Comparison of ENCODE assay signal across 24 mouse cellular contexts in genomic region chr11:115821001-115821400, GRCm38 (mm10). TPM values are rescaled to one million over a fixed set of nuclear protein-coding genes. Genes with fewer than 3 reads are reported as not detected.
A peak's percentile ranks its signal among the peaks of the same experiment; 100 is the strongest.
DNase-seq lines count a peak whose midpoint lies in the region; ATAC-seq and TF ChIP-seq lines count a peak whose summit lies in the region.
"Had no signal": no experiment of that assay in that cellular context is flagged by ENCODE, and none has a peak within 500 bp of the region (broad histone marks: within the 10 kb centered on the region; RNA-seq: fewer than 3 reads in every experiment).

No protein-coding gene starts in this region.

- H3K4me3 ChIP-seq in hindbrain, embryonic 15.5 days, result no peak overlapping the region
- no peak overlapping the region for H3K4me3 ChIP-seq in hindbrain, embryonic 16.5 days (ENCODE audit: low read length)
- H3K4me3 ChIP-seq in kidney, postnatal 0 days (replicated peaks; ENCODE audit: low read depth, low read length), result no peak overlapping the region
- H3K4me3 ChIP-seq in kidney, adult 2 months (ENCODE audit: insufficient read depth, low read depth, low read length), result no peak overlapping the region
- H3K4me3 ChIP-seq: embryonic facial prominence, embryonic 12.5 days; forebrain, embryonic 13.5 days; heart, embryonic 15.5 days had no signal

- H3K4me1 ChIP-seq in hindbrain, embryonic 15.5 days (replicated peaks), result peaks cover 18% of the 10 kb centered on the region
- peaks cover 14% of the 10 kb centered on the region for H3K4me1 ChIP-seq in hindbrain, embryonic 16.5 days (ENCODE audit: control insufficient read depth, insufficient read depth, low read depth, low read length)
- H3K4me1 ChIP-seq in kidney, postnatal 0 days (replicated peaks; ENCODE audit: insufficient read depth, low read length), result peaks cover 4% of the 10 kb centered on the region; the same call in 1 of the 2 replicates
- H3K4me1 ChIP-seq in kidney, adult 2 months (ENCODE audit: control insufficient read depth, insufficient read depth, low read length), result peaks cover 7% of the 10 kb centered on the region; the same call in 1 of the 2 replicates

- TF ChIP-seq CTCF in kidney, postnatal 0 days (IDR thresholded peaks at IDR 0.05; ENCODE audit: low read depth), result no peak
- no peak for TF ChIP-seq CTCF in kidney, adult 2 months (conservative IDR thresholded peaks at IDR 0.05; ENCODE audit: insufficient read depth, insufficient read length, low read depth, low read length)

- H3K9ac ChIP-seq in hindbrain, embryonic 15.5 days, result no peak overlapping the region
- no peak overlapping the region for H3K9ac ChIP-seq in hindbrain, embryonic 16.5 days (ENCODE audit: low read depth, low read length)
- peak overlapping the region; percentile 35; the same call in 1 of the 2 replicates for H3K9ac ChIP-seq in kidney, postnatal 0 days (ENCODE audit: low read depth, low read length)
- H3K9ac ChIP-seq: embryonic facial prominence, embryonic 12.5 days; forebrain, embryonic 13.5 days; forebrain, postnatal 0 days; heart, embryonic 15.5 days had no signal

- no peak overlapping the region for H3K4me2 ChIP-seq in hindbrain, embryonic 15.5 days
- H3K4me2 ChIP-seq in hindbrain, embryonic 16.5 days (ENCODE audit: low read length), result no peak overlapping the region
- no peak overlapping the region for H3K4me2 ChIP-seq in kidney, postnatal 0 days (ENCODE audit: low read length)
- H3K4me2 ChIP-seq: embryonic facial prominence, embryonic 12.5 days; forebrain, embryonic 13.5 days; heart, embryonic 11.5 days; heart, embryonic 15.5 days had no signal

- ATAC-seq in hindbrain, embryonic 15.5 days (ENCODE audit: low FRiP score, low read depth), result 0 out of 2 replicates have a peak, but pooled peaks have one; percentile 9
- no peak for ATAC-seq in hindbrain, embryonic 16.5 days
- no peak for ATAC-seq in kidney, postnatal 0 days (replicated peaks; ENCODE audit: low FRiP score, low read depth)
- ATAC-seq: activated CD4-positive, CD25-positive, alpha-beta regulatory T cell, adult 4 months; forebrain, embryonic 13.5 days; forebrain, postnatal 0 days; hindbrain, postnatal 0 days; Patski had no signal

- H3K36me3 ChIP-seq in hindbrain, embryonic 15.5 days, result peaks cover 38% of the 10 kb centered on the region
- peaks cover 14% of the 10 kb centered on the region for H3K36me3 ChIP-seq in hindbrain, embryonic 16.5 days (ENCODE audit: control insufficient read depth, insufficient read depth, low read length)
- H3K36me3 ChIP-seq in kidney, postnatal 0 days (ENCODE audit: insufficient read depth, low read length), result peaks cover 28% of the 10 kb centered on the region; the same call in 1 of the 2 replicates
- H3K36me3 ChIP-seq in kidney, adult 2 months (ENCODE audit: control insufficient read depth, insufficient read depth, low read length), result no peaks in the 10 kb centered on the region

- 86% methylated on average over 4 of the region's 4 CpGs for WGBS in hindbrain, embryonic 15.5 days
- 85% methylated on average over 4 of the region's 4 CpGs for WGBS in hindbrain, embryonic 16.5 days
- WGBS in kidney, postnatal 0 days, result 65% methylated on average over 4 of the region's 4 CpGs
- WGBS in kidney, adult 2 months, result 65% methylated on average over 4 of the region's 4 CpGs

- TF ChIP-seq POLR2A in kidney, adult 2 months (IDR thresholded peaks at IDR 0.05; ENCODE audit: low read depth, low read length), result no peak

- peaks cover 37% of the 10 kb centered on the region for H3K27me3 ChIP-seq in hindbrain, embryonic 15.5 days
- H3K27me3 ChIP-seq in hindbrain, embryonic 16.5 days (replicated peaks; ENCODE audit: control insufficient read depth, insufficient read depth, low read length), result peaks cover 21% of the 10 kb centered on the region
- H3K27me3 ChIP-seq in kidney, postnatal 0 days (ENCODE audit: insufficient read depth, low read length), result no peaks in the 10 kb centered on the region
- H3K27me3 ChIP-seq in kidney, adult 2 months (replicated peaks; ENCODE audit: control insufficient read depth, insufficient read depth, low read length), result no peaks in the 10 kb centered on the region
- H3K27me3 ChIP-seq: heart, embryonic 15.5 days; Patski had no signal

- no peak overlapping the region for H3K27ac ChIP-seq in hindbrain, embryonic 15.5 days (replicated peaks)
- no peak overlapping the region for H3K27ac ChIP-seq in hindbrain, embryonic 16.5 days (ENCODE audit: low read depth, low read length)
- peak overlapping the region; percentile 57; the same call in 1 of the 2 replicates for H3K27ac ChIP-seq in kidney, postnatal 0 days
- no peak overlapping the region for H3K27ac ChIP-seq in kidney, adult 2 months (ENCODE audit: insufficient read depth, low read depth, low read length)
- H3K27ac ChIP-seq: embryonic facial prominence, embryonic 12.5 days; forebrain, embryonic 13.5 days; heart, embryonic 15.5 days; hindbrain, postnatal 0 days had no signal

- no peak for DNase-seq in kidney, postnatal 0 days (ENCODE audit: low spot score)
- DNase-seq in kidney, adult 2 months, result no peak
- peak; percentile 58 for DNase-seq in brain, adult 2 months (ENCODE audit: low read depth, low spot score)
- no peak for DNase-seq in adrenal gland, postnatal 25 days
- DNase-seq: adrenal gland, postnatal 14 days; cerebellum, adult 8-10 months; cerebellum, postnatal 14 days; embryo, embryonic 11 days; forebrain, postnatal 0 days; gastrocnemius, postnatal 36 days; heart, adult 11 months; heart, postnatal 14 days had no signal

- H3K9me3 ChIP-seq in hindbrain, embryonic 15.5 days, result no peaks in the 10 kb centered on the region
- no peaks in the 10 kb centered on the region for H3K9me3 ChIP-seq in hindbrain, embryonic 16.5 days (ENCODE audit: control insufficient read depth, low read length)
- no peaks in the 10 kb centered on the region for H3K9me3 ChIP-seq in kidney, postnatal 0 days (replicated peaks; ENCODE audit: low read length)
- H3K9me3 ChIP-seq: embryonic facial prominence, embryonic 12.5 days; forebrain, embryonic 13.5 days; heart, embryonic 15.5 days had no signal

RNA-seq across cellular contexts. Expression of gene Llgl2, which starts 2.8 kb away (rescaled TPM):
- 1.3 TPM in 2 replicates for polyA plus RNA-seq in hindbrain, embryonic 15.5 days (2015; fragmentation: Nextera tagmentation; extraction: Ambion mirVana)
- polyA plus RNA-seq in hindbrain, embryonic 16.5 days (2015; fragmentation: Nextera tagmentation; extraction: Ambion mirVana), result 1.3 and 2.1 TPM in 2 replicates
- polyA plus RNA-seq in kidney, postnatal 0 days (2015; fragmentation: Nextera tagmentation; extraction: Ambion mirVana), result 54.5 and 61.2 TPM in 2 replicates
- polyA plus RNA-seq in kidney, adult 2 months (2012; rRNA removed), result 153 and 166 TPM in 2 replicates
- 8.4 and 11.8 TPM in 2 replicates for total RNA-seq in adrenal gland, postnatal 25 days (2021)

RNA-seq across cellular contexts. Expression of gene Tsen54, which starts 6.5 kb away (rescaled TPM):
- 22.3 and 23.6 TPM in 2 replicates for polyA plus RNA-seq in hindbrain, embryonic 15.5 days (2015; fragmentation: Nextera tagmentation; extraction: Ambion mirVana)
- 18.7 and 23.3 TPM in 2 replicates for polyA plus RNA-seq in hindbrain, embryonic 16.5 days (2015; fragmentation: Nextera tagmentation; extraction: Ambion mirVana)
- polyA plus RNA-seq in kidney, postnatal 0 days (2015; fragmentation: Nextera tagmentation; extraction: Ambion mirVana), result 34.7 and 36.2 TPM in 2 replicates
- polyA plus RNA-seq in kidney, adult 2 months (2012; rRNA removed), result 36.4 and 43.4 TPM in 2 replicates
- 20.7 and 27.4 TPM in 2 replicates for total RNA-seq in adrenal gland, postnatal 25 days (2021)

RNA-seq across cellular contexts. Expression of gene Caskin2, which starts 7.6 kb away (rescaled TPM):
- polyA plus RNA-seq in hindbrain, embryonic 15.5 days (2015; fragmentation: Nextera tagmentation; extraction: Ambion mirVana), result 9.9 and 12.2 TPM in 2 replicates
- polyA plus RNA-seq in hindbrain, embryonic 16.5 days (2015; fragmentation: Nextera tagmentation; extraction: Ambion mirVana), result 9.0 and 12.6 TPM in 2 replicates
- 14.2 and 14.4 TPM in 2 replicates for polyA plus RNA-seq in kidney, postnatal 0 days (2015; fragmentation: Nextera tagmentation; extraction: Ambion mirVana)
- 36.9 and 46.7 TPM in 2 replicates for polyA plus RNA-seq in kidney, adult 2 months (2012; rRNA removed)
- total RNA-seq in adrenal gland, postnatal 25 days (2021), result 56.2 and 73.4 TPM in 2 replicates

RNA-seq across cellular contexts. Expression of gene Myo15b, which starts 37.2 kb away (rescaled TPM):
- 0.17 and 0.19 TPM in 2 replicates for polyA plus RNA-seq in hindbrain, embryonic 15.5 days (2015; fragmentation: Nextera tagmentation; extraction: Ambion mirVana)
- polyA plus RNA-seq in hindbrain, embryonic 16.5 days (2015; fragmentation: Nextera tagmentation; extraction: Ambion mirVana), result 0.16 and 0.31 TPM in 2 replicates
- 16.5 and 17.6 TPM in 2 replicates for polyA plus RNA-seq in kidney, postnatal 0 days (2015; fragmentation: Nextera tagmentation; extraction: Ambion mirVana)
- polyA plus RNA-seq in kidney, adult 2 months (2012; rRNA removed), result 104 and 132 TPM in 2 replicates
- total RNA-seq in adrenal gland, postnatal 25 days (2021), result 0.36 TPM in 1 of 2 replicates, not detected in the other
- total RNA-seq: adrenal gland, adult 18-20 months; forebrain, postnatal 0 days; gastrocnemius, adult 8-10 months; gastrocnemius, postnatal 36 days had no signal
- polyA plus RNA-seq: activated CD4-positive, CD25-positive, alpha-beta regulatory T cell, adult 4 months; C2C12 had no signal

RNA-seq across cellular contexts. Expression of gene Tmem94, which starts 55.8 kb away (rescaled TPM):
- 24.2 and 27.9 TPM in 2 replicates for polyA plus RNA-seq in hindbrain, embryonic 15.5 days (2015; fragmentation: Nextera tagmentation; extraction: Ambion mirVana)
- polyA plus RNA-seq in hindbrain, embryonic 16.5 days (2015; fragmentation: Nextera tagmentation; extraction: Ambion mirVana), result 22.0 and 29.0 TPM in 2 replicates
- polyA plus RNA-seq in kidney, postnatal 0 days (2015; fragmentation: Nextera tagmentation; extraction: Ambion mirVana), result 19.6 TPM in 2 replicates
- polyA plus RNA-seq in kidney, adult 2 months (2012; rRNA removed), result 77.1 and 97.8 TPM in 2 replicates
- 80.9 and 114 TPM in 2 replicates for total RNA-seq in adrenal gland, postnatal 25 days (2021)

Comparison
In these comparisons a context has a peak if more than half of its experiments do, and no peak if none do; other contexts are left out.
1. RNA of gene Llgl2, which starts 2.8 kb away (polyA plus RNA-seq): 153 to 166 TPM in kidney, adult 2 months and 54.5 to 61.2 TPM in kidney, postnatal 0 days; 1.3 to 2.1 TPM in hindbrain, embryonic 16.5 days and 1.3 TPM in hindbrain, embryonic 15.5 days; every median in the first group is over 10 times any median in the second.